Mouse (Mus musculus): ENCODE data around the gene Hist2h2ac. TPM values are rescaled to one million over a fixed set of nuclear protein-coding genes. Genes with fewer than 3 reads are reported as not detected.
"Not testable (repeated sequence)": the region's sequence is repeated elsewhere in the genome, so short reads cannot be mapped to it uniquely, and the experiment has no call there.

Gene Hist2h2ac
- total RNA-seq, 2 experiments from 2014 or later = 11.4 to 2,701 TPM

DNA sequence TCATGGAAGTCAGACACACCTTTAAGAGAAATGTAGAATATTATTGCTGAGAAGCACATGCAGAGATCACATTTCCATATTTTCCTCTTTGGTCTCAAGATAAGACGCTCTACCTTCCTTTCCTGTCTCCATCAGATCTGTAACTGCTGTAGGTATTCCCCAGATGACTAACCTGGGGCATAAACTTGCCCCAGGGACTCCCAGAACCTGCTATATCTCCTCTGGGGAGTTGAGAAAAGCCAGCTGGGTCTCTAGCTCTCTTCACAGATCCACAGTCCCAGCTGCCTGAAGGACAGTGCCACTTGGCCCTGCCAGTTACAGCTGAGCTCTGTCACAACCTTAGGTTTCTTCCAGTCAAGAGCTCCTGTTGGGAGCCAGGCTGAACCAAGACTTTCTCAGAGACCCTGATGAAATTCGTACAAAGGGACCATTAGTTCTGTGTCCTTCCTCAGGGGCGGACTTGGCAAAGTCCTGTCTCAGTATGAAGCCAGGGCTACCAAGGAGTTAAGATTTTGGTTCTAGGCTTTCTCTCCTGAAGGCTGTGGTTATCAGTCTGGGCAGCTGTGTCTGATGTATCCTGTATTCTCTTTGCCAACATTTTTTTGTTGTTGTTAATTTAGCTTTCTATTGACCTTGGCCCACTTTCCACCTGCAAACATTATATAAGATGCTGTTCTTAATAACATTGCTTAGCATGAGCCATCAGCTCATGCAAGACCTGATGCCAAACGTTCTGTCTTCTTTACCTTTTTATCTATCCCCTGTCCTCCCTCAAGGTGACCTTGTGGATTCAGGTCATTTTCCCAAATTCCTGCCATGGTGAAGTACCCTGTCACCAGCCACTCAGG, 10.5 kb upstream of the Hist2h2ac start:
- ATAC-seq (replicated peaks; ENCODE audit: poor library complexity, severe bottlenecking) = no peak

DNA sequence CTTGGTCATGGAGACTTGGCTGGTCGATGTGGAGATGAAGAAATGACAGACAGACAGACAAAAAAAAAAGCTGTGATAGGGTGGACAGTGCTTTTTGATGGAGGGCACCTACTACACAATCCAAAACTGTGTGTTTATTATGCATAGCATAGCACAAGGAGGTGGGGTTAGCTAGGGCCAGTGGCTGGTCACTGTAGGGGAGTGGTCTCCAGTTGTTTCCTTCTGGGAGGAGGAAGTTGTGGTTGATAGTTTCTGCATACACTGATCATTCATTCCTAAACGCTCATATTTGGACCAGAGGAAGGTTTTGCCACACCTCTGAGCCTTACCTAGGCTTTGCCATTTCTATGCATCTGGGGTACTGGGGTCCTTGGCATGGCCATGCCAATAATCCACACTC, 9.7 kb upstream of the Hist2h2ac start:
- peak; percentile 73 for ATAC-seq (replicated peaks; ENCODE audit: poor library complexity, severe bottlenecking)

DNA sequence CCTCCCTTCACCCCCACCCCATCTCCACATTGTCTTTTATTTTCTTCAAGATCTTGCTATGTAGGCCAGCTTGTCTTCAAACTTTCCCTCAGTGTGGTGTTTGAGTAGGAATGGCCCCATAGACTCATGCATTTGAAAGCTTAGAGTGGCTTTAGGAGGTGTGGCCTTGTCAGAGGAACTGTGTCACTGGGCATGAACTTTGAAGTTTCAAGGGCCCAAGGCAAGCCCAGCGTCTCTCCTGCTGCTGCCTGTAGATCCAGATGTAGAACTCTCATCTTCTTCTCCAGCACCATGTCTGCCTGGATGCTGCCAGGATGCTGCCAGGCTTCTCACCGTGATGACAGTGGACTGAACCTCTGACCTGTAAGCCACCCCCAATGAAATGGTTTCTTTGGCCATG, 8.1 kb upstream of the Hist2h2ac start:
- ATAC-seq (replicated peaks; ENCODE audit: poor library complexity, severe bottlenecking) = no peak

DNA sequence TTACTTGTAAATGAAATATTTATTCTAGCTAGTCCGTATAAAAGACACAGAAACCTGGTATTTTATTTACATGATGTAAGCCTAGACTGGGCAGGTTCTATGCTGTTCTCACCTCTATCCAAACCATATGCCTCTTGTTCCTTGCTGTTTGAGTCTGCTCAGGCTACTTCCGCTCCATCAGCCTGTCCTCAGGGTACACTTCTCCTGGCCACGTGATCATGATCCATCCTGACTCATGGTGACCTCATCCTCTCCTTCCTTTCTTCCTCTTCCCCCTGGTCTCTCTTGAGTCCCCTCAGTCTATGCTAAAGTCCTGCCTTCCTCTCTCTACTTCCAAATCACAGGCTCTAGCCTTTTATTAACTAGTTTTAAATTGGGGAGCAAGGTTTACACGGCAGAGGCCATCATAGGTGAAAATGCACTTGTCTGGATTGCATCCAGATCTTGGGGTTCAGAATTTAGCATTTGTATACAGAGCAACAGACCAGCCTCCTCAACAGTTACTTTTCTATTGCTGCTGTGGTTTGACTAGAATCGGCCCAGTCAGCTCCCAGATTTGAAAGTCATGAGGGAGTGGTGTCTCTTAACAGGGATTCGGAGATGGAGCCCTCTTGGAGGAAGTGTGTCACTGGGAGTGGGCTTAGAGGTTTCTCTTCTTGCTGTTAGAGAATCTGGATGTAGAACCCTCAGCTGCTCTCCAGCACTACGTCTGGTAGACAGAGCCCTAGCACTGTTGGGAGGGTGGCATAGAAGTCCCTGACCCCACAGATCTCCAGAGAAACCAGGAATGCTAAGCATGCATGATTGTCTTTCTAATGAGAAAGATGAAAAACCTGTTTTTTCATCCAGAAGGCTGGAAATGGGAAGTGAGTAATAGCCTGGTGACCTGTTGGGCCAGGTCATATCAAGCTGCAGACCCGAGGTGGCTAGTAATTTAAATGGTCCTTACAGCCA, 6.3 kb upstream of the Hist2h2ac start:
- ATAC-seq (replicated peaks; ENCODE audit: poor library complexity, severe bottlenecking) = peak; percentile 87

DNA sequence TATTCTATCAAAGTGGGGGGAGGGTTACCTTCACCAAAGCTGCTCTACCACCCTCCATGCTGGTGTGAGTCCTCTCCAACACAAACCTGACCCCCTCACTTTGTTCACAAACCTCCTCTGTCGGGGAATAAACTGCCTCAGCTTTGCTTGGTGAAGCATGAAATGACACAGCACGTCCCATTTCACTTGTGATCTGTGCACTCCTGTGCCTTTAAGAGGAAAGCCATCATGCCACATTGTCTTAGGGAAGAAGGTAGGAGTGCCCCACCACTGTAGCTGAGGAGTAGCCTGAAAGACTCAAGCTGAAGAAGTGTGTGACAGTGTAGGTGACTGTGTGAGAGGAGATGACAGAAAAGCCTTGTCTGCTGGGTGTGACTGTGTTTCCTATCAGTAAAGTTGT, 4.7 kb upstream of the Hist2h2ac start:
- ATAC-seq (replicated peaks; ENCODE audit: poor library complexity, severe bottlenecking) = no peak

DNA sequence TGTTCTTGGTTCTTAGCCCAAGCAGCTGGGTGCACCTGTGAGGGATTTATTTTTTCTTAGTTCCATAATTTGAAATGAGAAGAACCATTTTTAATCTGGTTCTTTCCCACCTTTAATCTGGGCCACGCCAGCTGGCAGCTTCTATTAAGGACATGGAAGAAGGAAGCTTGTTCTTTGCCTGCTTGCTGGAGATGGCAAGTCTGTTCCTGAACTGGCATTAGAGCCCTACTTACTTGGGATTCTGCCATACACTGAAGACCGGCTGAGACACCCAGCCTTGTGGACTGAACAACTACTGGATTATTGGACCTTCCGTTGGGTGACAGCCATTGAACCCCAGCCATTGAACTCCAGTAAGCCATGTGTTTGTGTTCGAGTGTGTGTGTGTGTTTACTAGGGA, 2.1 kb upstream of the Hist2h2ac start:
- ATAC-seq (replicated peaks; ENCODE audit: poor library complexity, severe bottlenecking) = no peak

- peak; percentile 0; the same call in 1 of the 2 replicates for ATAC-seq (replicated peaks; ENCODE audit: poor library complexity, severe bottlenecking)
Measured at GRCm38 (mm10) chr3:96221640-96222038, 959 bp upstream of the Hist2h2ac start.

DNA sequence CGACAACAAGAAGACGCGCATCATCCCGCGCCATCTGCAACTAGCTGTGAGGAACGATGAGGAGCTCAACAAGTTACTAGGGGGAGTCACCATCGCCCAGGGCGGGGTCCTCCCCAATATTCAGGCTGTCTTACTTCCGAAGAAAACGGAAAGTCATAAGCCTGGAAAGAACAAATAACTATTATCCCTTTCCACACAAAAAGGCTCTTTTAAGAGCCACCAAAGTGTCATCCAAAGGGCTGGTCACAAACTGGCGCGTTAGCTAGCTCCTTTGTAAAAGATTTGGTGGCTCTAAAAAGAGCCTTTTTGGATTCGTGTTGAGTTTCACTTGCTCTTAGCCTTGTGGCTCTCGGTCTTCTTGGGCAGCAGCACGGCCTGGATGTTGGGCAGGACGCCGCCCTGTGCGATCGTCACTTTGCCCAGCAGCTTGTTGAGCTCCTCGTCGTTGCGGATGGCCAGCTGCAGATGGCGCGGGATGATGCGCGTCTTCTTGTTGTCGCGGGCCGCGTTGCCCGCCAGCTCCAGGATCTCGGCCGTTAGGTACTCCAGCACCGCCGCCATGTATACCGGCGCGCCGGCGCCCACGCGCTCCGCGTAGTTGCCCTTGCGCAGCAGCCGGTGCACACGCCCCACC, 432 bp downstream of the Hist2h2ac start:
- peak; percentile 5; the same call in 1 of the 2 replicates for ATAC-seq (replicated peaks; ENCODE audit: poor library complexity, severe bottlenecking)

- peak; percentile 52 for ATAC-seq (replicated peaks; ENCODE audit: poor library complexity, severe bottlenecking)
Measured at GRCm38 (mm10) chr3:96219661-96220130, 984 bp downstream of the Hist2h2ac start, which contains the start of the genes Bola1 and Hist2h2ab. TSS of gene Bola1 (minus strand) at chr3:96219709. TSS of gene Hist2h2ab (plus strand) at chr3:96219865.

- ATAC-seq (replicated peaks; ENCODE audit: poor library complexity, severe bottlenecking) = 0 out of 2 replicates have a peak, but pooled peaks have one; percentile 10
Measured at GRCm38 (mm10) chr3:96219191-96219641, 1.5 kb downstream of the Hist2h2ac start.

- ATAC-seq (replicated peaks; ENCODE audit: poor library complexity, severe bottlenecking) = no peak
Measured at GRCm38 (mm10) chr3:96209242-96209641, 11.4 kb downstream of the Hist2h2ac start.

DNA sequence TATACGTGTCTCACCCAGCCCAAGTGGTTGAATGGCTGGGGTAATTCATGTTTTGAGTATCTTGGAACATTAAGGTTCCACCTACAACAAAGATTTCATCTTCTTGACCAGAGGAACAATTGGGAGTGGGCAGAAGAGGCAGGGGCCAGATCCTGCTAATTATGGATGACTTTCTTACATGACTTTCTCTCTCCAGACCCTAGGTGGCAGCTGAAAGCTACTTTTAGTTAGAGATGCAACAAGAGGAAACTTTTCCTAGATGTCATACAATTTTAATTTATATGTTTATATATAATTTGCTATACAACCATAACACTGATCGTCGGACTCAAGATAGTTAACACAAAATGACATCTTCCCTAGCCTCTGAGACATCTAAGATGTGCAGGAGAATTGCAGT, 12.9 kb downstream of the Hist2h2ac start:
- ATAC-seq (replicated peaks; ENCODE audit: poor library complexity, severe bottlenecking) = no peak

GRCm38 (mm10) chr3:96199731-96200130, 20.9 kb downstream of the Hist2h2ac start:
- no peak for ATAC-seq (replicated peaks; ENCODE audit: poor library complexity, severe bottlenecking)

GRCm38 (mm10) chr3:96198601-96199251, 22.0 kb downstream of the Hist2h2ac start:
- not testable (repeated sequence) for ATAC-seq (replicated peaks; ENCODE audit: poor library complexity, severe bottlenecking)

DNA sequence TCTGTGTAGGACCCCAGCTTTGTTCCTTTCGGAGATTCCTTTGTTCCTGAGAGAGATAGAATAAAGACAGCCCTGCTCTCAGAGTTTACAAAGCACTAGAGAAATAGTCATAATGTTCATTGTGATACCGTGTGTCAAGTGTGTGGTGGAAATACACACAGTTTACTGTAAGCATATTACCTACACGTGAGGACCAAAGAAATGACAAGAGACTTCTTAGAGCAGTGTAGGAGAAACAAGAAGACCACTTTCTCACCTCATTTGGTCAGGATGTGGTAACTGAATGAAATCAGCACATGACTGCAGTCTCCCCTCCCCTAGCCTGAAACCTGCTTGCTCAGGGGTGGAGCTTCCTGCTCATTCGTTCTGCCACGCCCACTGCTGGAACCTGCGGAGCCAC, 22.5 kb downstream of the Hist2h2ac start:
- peak; percentile 49 for ATAC-seq (replicated peaks; ENCODE audit: poor library complexity, severe bottlenecking)

DNA sequence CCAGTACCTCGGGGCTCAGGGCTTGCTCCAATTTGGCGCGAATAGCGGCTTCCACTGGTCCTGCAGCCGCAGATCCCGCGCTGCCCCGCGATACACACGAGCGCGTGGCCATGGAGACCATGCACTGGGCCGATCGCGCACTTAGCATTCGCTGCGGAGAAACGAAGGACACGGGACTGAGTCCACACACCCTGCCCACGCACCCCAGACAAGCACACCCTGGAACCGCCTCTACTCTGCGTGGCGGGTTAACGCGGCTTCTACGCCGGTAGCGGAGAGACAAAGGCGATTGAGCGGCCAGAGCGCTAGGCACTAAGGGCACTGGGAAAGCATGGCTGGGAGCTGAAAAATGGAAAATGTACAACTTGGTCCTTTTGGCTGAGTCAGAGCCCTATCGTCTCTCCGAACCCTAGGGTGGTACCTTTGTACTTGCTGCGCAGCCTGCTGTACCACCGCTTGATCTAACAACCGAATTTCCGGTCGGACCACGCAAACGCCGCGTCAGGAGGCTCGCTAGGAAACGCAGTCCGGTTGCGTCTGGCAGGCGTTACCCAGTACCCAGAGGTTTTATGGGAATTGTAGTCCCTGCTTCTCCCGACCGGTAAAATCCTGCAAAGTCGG, 23.4 kb downstream of the Hist2h2ac start:
- ATAC-seq (replicated peaks; ENCODE audit: poor library complexity, severe bottlenecking) = peak; percentile 68

DNA sequence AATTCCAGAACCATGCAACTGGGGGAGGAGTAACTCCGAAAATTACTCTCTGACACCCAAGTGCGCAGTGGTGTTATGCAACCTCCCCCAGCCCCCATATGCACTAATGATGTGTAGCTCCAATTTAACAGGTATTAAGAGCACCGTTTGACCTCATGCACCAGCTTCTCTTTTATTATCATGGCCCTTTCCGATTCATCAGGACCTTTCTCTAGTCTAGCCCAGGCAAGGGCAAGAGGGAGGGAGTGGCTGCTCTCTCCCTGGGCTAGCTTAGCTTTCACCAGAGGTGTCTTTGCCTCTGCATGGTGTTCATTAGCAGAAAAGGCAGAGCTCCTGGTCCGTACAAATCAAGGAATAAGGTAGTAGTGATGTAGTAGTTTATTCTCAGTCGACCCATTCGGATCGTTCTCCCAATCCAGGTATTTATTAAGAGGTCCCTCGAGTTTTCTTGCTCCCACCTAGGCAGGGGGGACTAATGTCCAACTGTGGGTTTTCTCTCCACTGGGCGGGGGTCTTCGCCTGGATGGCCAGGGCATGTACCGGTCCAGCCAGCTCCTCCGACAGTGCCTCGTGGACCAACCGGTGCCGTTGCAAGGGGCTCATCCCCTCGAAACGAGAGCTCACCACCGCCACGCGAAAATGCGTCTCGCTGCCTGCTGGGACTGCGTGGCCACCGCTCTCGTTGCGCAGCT, 24.1 kb downstream of the Hist2h2ac start:
- no peak for ATAC-seq (replicated peaks; ENCODE audit: poor library complexity, severe bottlenecking)

DNA sequence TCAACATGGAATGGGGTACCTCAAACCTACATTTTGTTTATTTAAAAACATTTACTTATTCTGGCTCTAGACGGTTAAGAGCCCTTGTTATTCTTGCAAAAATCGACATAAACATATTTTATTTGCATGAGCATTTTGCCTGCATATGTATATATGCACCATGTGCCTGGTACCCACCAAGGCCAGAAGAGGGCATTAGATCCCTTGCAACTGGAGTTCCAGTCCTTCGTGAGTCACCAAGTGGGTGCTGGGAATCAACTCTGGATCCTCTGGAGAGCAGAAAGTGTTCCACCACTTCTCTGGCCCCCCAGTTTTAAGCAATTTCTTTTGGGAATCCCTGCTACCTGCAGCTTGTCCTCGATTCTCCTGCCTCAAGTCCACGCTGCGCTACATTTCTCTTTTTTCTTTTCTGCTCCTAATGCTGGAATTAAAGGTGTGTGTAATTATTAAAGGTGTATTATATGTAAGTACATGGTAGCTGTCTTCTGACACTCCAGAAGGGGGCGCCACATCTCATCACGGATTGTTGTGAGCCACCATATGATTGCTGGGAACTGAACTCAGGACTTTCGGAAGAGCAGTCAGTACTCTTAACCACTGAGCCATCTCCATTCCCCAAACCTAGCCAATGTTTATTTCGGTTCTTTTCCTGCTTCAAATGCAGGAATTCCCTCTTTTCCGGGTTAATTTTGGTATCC, 24.9 kb downstream of the Hist2h2ac start:
- no peak for ATAC-seq (replicated peaks; ENCODE audit: poor library complexity, severe bottlenecking)

All from granulocyte monocyte progenitor cell, adult 5-6 weeks (primary cell).